Mouse (Mus musculus) c-Kit-positive CD71-positive TER-119-negative erythroid progenitor cells, embryonic 14.5 days (primary cell): Measurements from ENCODE around the gene Arhgap10.

Experiments
- DNase-seq: peaks from one replicate; pipeline ENCODE4 v3.0.0-alpha.2; 2013; ENCODE audit warnings: low read depth

Gene Arhgap10

GRCm38 (mm10) chr8:77517301-77518200, at the start of gene Arhgap10:
Arhgap10 (minus strand) TSS chr8:77517953.
- peak; percentile 63 for DNase-seq

- DNase-seq: no peak
Measured at GRCm38 (mm10) chr8:77561441-77561840, 43.7 kb upstream of the Arhgap10 start.

GRCm38 (mm10) chr8:77552491-77552890, 34.7 kb upstream of the Arhgap10 start:
- no peak for DNase-seq

- peak; percentile 57 for DNase-seq
Measured at GRCm38 (mm10) chr8:77549881-77550580, 32.3 kb upstream of the Arhgap10 start.

GRCm38 (mm10) chr8:77549121-77549706, 31.5 kb upstream of the Arhgap10 start, which contains the start of gene Prmt9:
Prmt9 (plus strand) TSS chr8:77549397.
- peak; percentile 81 for DNase-seq

- no peak for DNase-seq
Measured at GRCm38 (mm10) chr8:77545616-77546015, 27.9 kb upstream of the Arhgap10 start.

GRCm38 (mm10) chr8:77544428-77544827, 26.7 kb upstream of the Arhgap10 start:
- peak; percentile 42 for DNase-seq

- no peak for DNase-seq
Measured at GRCm38 (mm10) chr8:77543152-77543777, 25.5 kb upstream of the Arhgap10 start.

- no peak for DNase-seq
Measured at GRCm38 (mm10) chr8:77538256-77538655, 20.5 kb upstream of the Arhgap10 start.

GRCm38 (mm10) chr8:77536821-77537220, 19.1 kb upstream of the Arhgap10 start:
- no peak for DNase-seq

GRCm38 (mm10) chr8:77535026-77535595, 17.4 kb upstream of the Arhgap10 start:
- DNase-seq: no peak

GRCm38 (mm10) chr8:77534358-77534992, 16.7 kb upstream of the Arhgap10 start:
- no peak for DNase-seq

GRCm38 (mm10) chr8:77526130-77526529, 8.4 kb upstream of the Arhgap10 start:
- DNase-seq: no peak

- no peak for DNase-seq
Measured at GRCm38 (mm10) chr8:77524906-77525305, 7.2 kb upstream of the Arhgap10 start.

- no peak for DNase-seq
Measured at GRCm38 (mm10) chr8:77524018-77524615, 6.4 kb upstream of the Arhgap10 start.

- DNase-seq: no peak
Measured at GRCm38 (mm10) chr8:77522984-77523383, 5.2 kb upstream of the Arhgap10 start.

GRCm38 (mm10) chr8:77521028-77521785, 3.5 kb upstream of the Arhgap10 start:
- DNase-seq: no peak

- DNase-seq: no peak
Measured at GRCm38 (mm10) chr8:77520601-77521000, 2.8 kb upstream of the Arhgap10 start.

GRCm38 (mm10) chr8:77518201-77519115, 705 bp upstream of the Arhgap10 start:
- DNase-seq: no peak
